7 mouse cellular contexts compared by ENCODE assay signal in the genomic region with DNA sequence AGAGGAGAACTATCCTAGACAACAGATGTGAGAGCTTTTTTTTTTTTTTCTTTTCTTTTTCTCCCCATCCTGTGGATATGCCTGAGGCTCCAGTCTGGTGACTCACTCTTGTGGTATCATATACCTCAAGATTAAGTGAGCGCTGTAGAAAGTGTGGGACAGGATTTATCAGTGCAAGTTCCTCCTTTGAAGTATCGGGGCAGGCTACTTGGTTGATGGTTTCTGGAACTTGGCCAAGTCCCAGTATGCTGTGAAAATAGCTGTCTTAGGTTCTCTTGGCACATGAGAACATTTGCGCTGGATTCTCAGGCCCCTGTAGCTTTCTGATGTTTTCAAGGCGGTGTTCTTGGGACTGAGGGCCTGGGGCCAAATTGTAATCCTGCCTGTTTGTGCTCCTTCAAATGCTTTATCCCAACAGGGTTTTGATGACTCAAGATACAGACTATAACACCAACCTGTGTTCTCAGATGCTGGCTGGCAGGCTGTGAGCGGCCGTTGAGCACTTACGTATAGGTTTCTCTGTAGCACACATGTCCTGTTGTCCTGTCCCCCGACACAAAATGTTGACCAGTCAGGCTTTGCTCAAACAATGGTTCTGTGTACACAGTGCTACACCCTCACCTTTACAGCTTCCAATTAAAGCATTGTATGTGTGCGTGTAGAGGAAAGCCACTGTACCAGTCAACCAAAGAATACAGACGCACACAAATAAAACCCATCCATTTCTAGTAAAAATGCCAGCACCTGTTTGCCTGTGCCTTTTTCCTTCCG.
DNase-seq lines count a peak whose midpoint lies in the region; ATAC-seq and TF ChIP-seq lines count a peak whose summit lies in the region.

No protein-coding gene starts in this region.

- no peaks in the 10 kb centered on the region for H3K79me3 ChIP-seq in C2C12 (ENCODE audit: low read depth)

- 0 out of 2 replicates have a peak, but pooled peaks have one; percentile 56 for ATAC-seq in kidney, embryonic 15.5 days (replicated peaks; ENCODE audit: low FRiP score)
- no peak for ATAC-seq in kidney, embryonic 14.5 days (ENCODE audit: low FRiP score, low TSS enrichment)
- peak; percentile 26 for ATAC-seq in Patski
- peak; percentile 40; the same call in 1 of the 2 replicates for ATAC-seq in limb, embryonic 15.5 days (ENCODE audit: insufficient number of reproducible peaks, low FRiP score, low TSS enrichment, low read depth)

- POLR2A ChIA-PET in Patski (lab: Charles Lee), result interaction anchor here (0.6 kb wide), 1 partner anchor 509 kb away, joined by 3 read pairs; no protein-coding TSS in a partner anchor

- whole genome bisulfite sequencing in kidney, embryonic 15.5 days, result 66% methylated on average over 11 of the region's 11 CpGs
- WGBS in kidney, embryonic 14.5 days, result 61% methylated on average over 11 of the region's 11 CpGs
- 44% methylated on average over 11 of the region's 11 CpGs for WGBS in limb, embryonic 15.5 days

- no peaks in the 10 kb centered on the region for H3K9me3 ChIP-seq in kidney, embryonic 15.5 days (replicated peaks)
- no peaks in the 10 kb centered on the region for H3K9me3 ChIP-seq in kidney, embryonic 14.5 days (ENCODE audit: control insufficient read depth, low read length)
- no peaks in the 10 kb centered on the region for H3K9me3 ChIP-seq in limb, embryonic 15.5 days

- no peaks in the 10 kb centered on the region for H3K27me3 ChIP-seq in kidney, embryonic 15.5 days
- no peaks in the 10 kb centered on the region for H3K27me3 ChIP-seq in kidney, embryonic 14.5 days (ENCODE audit: control insufficient read depth, insufficient read depth, low read length)
- no peaks in the 10 kb centered on the region for H3K27me3 ChIP-seq in C2C12 (ENCODE audit: control insufficient read depth, insufficient read depth, insufficient read length)
- no peaks in the 10 kb centered on the region for H3K27me3 ChIP-seq in Patski
- H3K27me3 ChIP-seq in limb, embryonic 15.5 days, result no peaks in the 10 kb centered on the region

- H3K27ac ChIP-seq in kidney, embryonic 15.5 days, result no peak overlapping the region; the same call in 1 of the 2 replicates
- H3K27ac ChIP-seq in kidney, embryonic 14.5 days (ENCODE audit: low read depth, low read length), result no peak overlapping the region
- H3K27ac ChIP-seq in limb, embryonic 15.5 days, result no peak overlapping the region

- no peak overlapping the region for H3K4me3 ChIP-seq in kidney, embryonic 15.5 days (replicated peaks)
- H3K4me3 ChIP-seq in kidney, embryonic 14.5 days (ENCODE audit: low read length), result no peak overlapping the region
- no peak overlapping the region for H3K4me3 ChIP-seq in C2C12 (ENCODE audit: insufficient read depth, poor library complexity, severe bottlenecking)
- no peak overlapping the region for H3K4me3 ChIP-seq in limb, embryonic 15.5 days

- H3K4me2 ChIP-seq in kidney, embryonic 15.5 days, result no peak overlapping the region
- H3K4me2 ChIP-seq in kidney, embryonic 14.5 days (replicated peaks; ENCODE audit: low read depth, low read length), result no peak overlapping the region
- H3K4me2 ChIP-seq in limb, embryonic 15.5 days, result no peak overlapping the region

- peaks cover 6% of the 10 kb centered on the region for H3K4me1 ChIP-seq in kidney, embryonic 15.5 days
- H3K4me1 ChIP-seq in kidney, embryonic 14.5 days (ENCODE audit: control insufficient read depth, insufficient read depth, low read length), result 0 out of 2 replicates have a peak, but pooled peaks cover 3% of the 10 kb centered on the region
- H3K4me1 ChIP-seq in limb, embryonic 15.5 days, result peaks cover 7% of the 10 kb centered on the region; the same call in 1 of the 2 replicates

- in situ Hi-C loops in Patski (cut with MboI; ENCODE audit: low pct_unique_long_range_greater_than_20kb), result no loop called here

- CTCF ChIA-PET in Patski (lab: Charles Lee), result no interaction called here

- no peak overlapping the region for H3ac ChIP-seq in C2C12 (ENCODE audit: control insufficient read depth, insufficient read length, low read depth)

- no peak overlapping the region for H3K9ac ChIP-seq in kidney, embryonic 15.5 days
- no peak overlapping the region for H3K9ac ChIP-seq in kidney, embryonic 14.5 days (ENCODE audit: low read depth, low read length)
- H3K9ac ChIP-seq in limb, embryonic 15.5 days, result no peak overlapping the region

- TF ChIP-seq CTCF in C2C12 (IDR thresholded peaks at IDR 0.05; ENCODE audit: control insufficient read depth, insufficient read depth, insufficient read length) (no peak), Patski (IDR thresholded peaks at IDR 0.05) (no peak)

- DNase-seq in Patski (ENCODE audit: low read depth, low spot score), result peak; percentile 82
- no peak for DNase-seq in ovary, postnatal 36 days (ENCODE audit: low spot score)
- no peak for DNase-seq in gastrocnemius, adult 18-20 months (ENCODE audit: low spot score)

- no peaks in the 10 kb centered on the region for H3K79me2 ChIP-seq in C2C12 (ENCODE audit: control insufficient read depth, insufficient read depth)

- no peaks in the 10 kb centered on the region for H3K36me3 ChIP-seq in kidney, embryonic 15.5 days
- no peaks in the 10 kb centered on the region for H3K36me3 ChIP-seq in kidney, embryonic 14.5 days (ENCODE audit: control insufficient read depth, insufficient read depth, low read length)
- H3K36me3 ChIP-seq in C2C12 (ENCODE audit: control insufficient read depth, insufficient read depth), result no peaks in the 10 kb centered on the region
- H3K36me3 ChIP-seq in limb, embryonic 15.5 days, result no peaks in the 10 kb centered on the region

TF ChIP-seq in C2C12, 6 proteins besides CTCF, POLR2A, EP300 and RAD21:
- no peak for TF ChIP-seq CEBPB (IDR thresholded peaks at IDR 0.05; ENCODE audit: low read depth)
- peak; percentile 51 for TF ChIP-seq FOSL1 (IDR thresholded peaks at IDR 0.05; ENCODE audit: insufficient read depth, low read length, poor library complexity, severe bottlenecking)
- no peak for TF ChIP-seq MYOG (IDR thresholded peaks at IDR 0.05; ENCODE audit: control insufficient read depth, extremely low read depth, insufficient read length)
TF ChIP-seq in C2C12: peak in this region for 1.
